Mouse (Mus musculus): ENCODE measurements at regions not wholly inside any gene's neighbourhood (a gene's known extent, or its start where the extent isn't known, plus 50 kb on each side); places are given as distances from the start of the nearest gene placed in this dataset.
A peak's percentile ranks its signal among the peaks of the same experiment; 100 is the strongest.

GRCm38 (mm10) chr3:45555736-45556135, 177.5 kb downstream of the Pcdh10 start:
- TF ChIP-seq CTCF (IDR thresholded peaks at IDR 0.05; ENCODE audit: low read depth, low read length) (peak; percentile 4), POLR2A (IDR thresholded peaks at IDR 0.05; ENCODE audit: insufficient read depth, low read length) (no peak), EP300 (IDR thresholded peaks at IDR 0.05; ENCODE audit: insufficient read depth, low read depth, low read length) (no peak)
